Mouse (Mus musculus) embryo, embryonic 10.5 days (tissue): ENCODE measurements around the gene Mut.
A peak's percentile ranks its signal among the peaks of the same experiment; 100 is the strongest.

Experiments
- DNase-seq: peaks from one replicate; pipeline ENCODE4 v3.0.0-alpha.2; 2015; ENCODE audit warnings: low spot score

The Mut gene

DNA sequence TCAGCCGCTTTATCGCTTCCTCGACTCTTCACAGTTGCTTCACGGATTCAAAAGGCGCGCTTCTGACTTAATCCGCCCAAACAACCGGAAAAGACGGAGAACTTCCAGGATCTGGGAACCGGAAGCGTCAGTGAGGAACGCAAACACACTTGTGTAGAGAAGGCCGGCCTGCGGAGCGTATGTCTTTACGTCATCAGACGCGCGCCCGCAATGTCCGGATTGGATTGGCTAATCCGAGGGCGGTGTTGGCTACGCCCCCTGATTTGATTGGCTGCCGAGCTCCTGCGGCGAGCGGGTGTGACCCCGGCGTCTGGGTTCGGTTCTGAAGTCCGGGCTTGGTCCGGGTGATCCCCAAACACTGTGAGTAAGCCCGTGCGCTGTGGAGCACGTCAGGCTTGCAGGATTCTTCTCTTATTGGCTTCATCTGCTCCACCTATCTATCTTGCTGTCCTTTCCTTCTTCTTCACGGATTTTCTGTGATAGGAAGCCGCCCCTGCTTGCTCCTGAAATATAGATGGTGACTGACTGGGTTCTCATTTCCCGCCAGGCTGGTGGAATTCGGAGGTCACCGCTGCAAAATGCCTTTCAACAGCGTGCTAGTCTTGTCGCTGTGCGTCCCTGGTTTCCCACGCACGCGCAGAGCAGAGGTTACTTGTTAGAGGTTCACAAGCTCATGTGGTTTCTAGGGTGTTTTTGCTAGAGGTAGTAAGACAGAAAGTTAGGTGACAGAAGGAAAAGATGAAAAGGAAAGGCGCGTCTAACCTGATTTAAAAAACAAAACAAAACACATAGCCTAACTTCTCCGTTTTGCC is at the start of gene Mut, which contains the start of gene Cenpq:
TSS of gene Mut (plus strand) at position 266 of the 812 bp plus-strand sequence.
TSS of gene Cenpq (minus strand) at position 628 of the 812 bp plus-strand sequence.
- peak; percentile 99 for DNase-seq

DNA sequence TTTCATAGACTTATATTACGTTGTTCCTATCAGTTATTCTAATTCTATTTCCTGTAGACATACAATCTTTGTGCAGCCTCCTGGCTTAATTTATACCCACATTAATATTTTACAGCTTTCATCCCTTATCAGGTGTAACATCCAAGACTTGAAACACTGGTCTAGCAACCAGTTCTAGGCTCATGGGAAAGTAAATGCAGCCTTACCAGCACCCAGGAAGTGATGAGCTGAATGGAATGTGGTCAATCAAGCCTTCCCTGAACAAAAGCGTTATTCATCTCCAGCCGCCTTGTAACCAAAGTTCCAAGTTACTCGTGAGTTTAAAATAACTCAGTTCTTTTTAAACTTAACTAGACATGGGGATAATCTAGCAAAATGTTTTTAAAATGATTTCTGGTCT is 49.3 kb upstream of the Mut start:
- no peak for DNase-seq

DNA sequence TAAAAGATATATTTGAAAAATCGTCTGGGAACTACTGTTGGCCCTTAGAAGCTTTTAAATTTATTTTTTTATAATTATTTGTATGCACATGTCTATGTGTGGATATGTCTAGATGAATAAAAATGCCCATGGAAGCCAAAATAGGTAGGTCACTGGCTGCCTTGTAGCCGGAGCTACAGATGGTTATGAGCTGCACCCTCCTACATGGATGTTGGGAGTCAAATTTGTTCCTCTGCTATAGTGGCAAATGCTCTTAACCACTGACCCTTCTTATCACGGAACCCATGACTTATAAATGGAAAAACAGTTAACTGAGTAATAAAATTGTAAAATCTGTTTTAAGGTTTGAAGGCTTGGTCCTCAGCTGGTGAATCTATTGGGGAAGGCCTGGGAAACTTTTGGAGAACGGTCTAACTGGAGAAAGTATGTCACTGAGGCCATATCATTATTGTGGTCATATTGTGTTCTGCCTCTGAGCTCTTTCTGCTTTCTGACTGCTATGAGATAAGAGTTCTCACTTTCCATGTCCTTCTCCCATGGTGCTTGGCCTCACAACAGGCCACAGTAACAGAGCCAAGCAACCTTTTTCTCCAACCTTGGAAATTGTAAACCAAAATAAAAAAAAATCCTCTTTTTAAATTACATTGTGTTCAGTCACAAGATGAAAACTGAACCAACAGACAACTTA is 46.5 kb upstream of the Mut start:
- no peak for DNase-seq

DNA sequence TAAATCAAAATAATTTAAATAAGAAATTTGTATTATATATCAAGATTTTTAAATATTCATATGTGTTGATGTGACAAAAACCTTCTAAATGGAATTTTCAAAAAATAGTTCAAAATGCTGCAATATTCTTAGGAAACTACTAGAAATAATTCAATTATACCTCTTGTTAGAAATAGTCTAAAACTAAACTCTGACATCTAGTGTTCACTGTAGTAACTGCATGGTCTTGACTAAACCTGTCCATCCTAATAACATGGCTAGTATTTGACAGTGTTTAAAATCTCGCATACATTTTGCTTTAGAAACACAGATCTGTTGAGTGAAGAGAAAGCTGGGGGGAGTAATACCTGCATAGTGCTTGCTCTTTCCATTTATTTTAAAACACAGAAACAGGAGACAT is 37.6 kb upstream of the Mut start:
- peak; percentile 66 for DNase-seq

DNA sequence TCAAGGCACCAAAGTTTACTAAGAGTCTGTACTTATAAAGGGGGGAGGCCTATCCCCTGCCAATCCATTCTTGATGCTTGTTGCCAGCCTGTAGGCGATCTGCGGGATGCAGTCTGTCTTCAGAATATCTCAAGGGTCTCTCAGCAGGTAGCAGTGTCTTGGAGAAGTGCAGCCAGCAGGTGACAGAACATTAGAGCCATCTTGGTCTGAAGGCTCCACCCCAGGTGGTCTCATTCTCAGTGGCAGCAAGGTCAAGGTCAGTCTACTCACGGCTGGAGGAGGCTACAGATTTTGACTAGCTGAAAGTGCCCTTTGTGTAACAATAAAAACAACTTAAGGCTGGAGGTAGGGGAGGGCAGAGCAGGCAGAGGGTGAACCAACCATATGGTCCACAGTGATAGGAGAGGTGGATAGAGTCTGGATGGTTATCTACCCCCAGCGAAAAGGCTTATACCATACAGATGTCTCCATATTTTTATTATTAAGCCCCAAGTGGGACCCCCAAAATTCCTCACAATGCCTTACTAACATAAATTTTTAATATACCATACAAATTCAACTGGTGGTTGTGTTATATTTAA is 34.6 kb upstream of the Mut start:
- DNase-seq: no peak

DNA sequence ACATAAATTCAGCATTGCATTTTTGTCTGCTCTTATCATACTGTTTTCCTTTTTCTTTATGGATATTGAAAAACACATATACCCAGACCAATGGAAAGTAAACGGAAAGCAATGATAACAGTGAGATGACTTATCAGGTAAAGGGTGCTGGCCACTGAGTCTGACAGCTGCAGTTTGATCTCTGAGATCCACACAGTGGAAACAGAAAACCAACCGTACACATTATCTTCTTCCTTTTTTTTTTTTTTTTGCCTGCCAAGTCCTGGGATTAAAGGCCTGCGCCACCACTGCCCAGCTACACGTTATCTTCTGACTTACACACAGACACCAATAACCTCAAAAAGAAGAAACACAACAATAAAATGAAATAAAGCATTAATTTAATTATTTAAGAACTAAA is 31.1 kb upstream of the Mut start:
- DNase-seq: no peak

DNA sequence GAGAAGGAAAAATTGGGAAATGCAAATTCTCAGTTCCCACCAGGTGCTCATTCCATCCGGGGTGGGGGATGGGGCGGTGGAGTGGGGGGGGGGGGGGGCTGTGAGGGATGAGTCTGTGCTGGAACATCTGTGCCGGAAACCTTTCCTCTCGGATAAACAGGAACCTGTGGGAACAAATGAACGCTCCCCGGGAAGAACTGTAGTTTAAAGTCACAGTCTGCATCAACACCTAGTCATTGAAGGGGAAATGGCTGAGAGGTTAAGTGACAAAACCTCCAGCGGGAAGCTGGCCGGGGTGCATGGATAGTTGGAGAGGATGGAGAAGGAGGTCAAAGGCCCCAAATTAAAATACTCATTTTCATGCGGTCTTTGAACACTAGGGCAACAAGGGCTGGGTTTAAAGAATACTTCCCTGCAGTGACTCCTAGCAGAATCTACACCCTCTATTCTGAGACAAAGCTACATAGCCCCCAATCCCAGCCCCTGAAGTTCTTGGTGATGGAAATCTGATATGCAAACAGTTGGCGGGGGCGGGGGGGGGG is 30.4 kb upstream of the Mut start:
- peak; percentile 19 for DNase-seq

DNA sequence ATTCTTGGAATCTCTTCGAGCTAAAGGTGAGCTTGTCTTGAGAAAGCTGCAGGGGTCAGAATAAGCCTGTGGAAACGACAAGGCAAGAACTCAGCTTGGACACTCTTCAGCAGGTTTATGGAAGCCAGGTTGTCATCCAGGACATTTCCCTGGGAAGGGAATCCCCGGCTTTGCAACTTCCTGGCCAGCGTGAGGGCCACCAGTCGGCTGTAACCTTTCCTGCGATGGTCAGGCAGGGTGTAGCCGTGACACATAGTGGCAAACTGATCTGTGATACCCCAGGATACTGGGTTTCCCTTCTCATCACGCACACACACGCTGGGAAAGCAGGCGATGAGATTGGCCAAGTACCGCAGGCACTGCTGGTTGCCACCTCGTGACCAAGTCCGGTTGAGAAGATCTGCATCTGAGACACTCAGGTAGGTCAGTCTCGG is 29.7 kb upstream of the Mut start:
- peak; percentile 13 for DNase-seq

DNA sequence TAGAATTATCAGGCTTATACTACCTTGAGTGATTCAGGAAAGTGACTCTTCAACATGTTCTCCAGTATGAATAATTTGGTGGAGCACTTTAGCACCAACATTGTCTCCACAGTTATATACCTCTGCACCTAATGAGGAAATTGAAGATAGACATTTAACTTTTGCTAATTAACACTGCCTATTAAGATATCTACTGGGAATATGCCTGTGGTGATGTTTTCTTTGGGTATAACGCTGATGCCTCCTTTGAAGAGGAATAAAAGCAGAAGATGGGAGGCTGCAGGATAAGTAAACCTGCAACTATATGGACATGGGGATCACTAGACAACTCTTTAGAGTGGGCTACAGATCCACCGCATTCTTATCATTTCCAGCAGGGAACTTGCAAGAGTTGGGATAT is 20.2 kb upstream of the Mut start, which contains the start of gene Glyatl3:
TSS of gene Glyatl3 (minus strand) at position 101 of the 400 bp plus-strand sequence.
- no peak for DNase-seq

DNA sequence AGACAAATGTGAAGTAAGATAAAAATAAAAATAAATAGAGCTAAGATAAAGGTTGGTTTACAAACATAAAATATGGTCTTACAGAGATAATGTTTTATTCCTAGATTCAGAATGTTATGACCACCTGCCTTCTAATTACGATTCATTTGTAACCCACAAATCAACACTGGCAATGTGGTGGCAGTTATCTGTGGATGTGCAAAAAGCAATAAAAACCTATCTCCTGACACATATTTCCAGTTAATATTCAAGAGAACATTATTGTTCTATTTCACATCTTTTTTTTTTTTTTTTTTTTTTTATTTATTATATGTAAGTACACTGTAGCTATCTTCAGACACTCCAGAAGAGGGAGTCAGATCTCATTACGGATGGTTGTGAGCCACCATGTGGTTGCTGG is 19.0 kb upstream of the Mut start:
- DNase-seq: no peak

DNA sequence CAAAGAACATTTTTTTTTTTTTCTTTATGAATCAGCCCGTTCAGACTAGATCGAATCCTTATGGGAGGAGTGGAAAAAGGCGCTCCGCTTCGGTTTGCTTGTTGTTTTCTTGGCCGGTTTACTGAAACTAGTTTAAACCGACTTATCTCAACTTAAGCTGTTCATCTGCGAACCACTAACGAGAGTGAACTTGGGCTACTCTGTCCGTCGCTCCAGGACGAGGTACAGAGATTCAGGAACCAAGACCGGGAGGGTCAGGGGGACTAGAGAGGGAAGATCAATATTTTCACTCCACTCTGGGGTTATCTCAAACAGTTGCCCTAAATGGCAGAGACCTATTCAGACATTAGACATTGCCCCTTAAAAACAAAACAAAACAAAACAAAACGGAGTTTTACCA is 500 bp upstream of the Mut start:
- peak; percentile 24 for DNase-seq

DNA sequence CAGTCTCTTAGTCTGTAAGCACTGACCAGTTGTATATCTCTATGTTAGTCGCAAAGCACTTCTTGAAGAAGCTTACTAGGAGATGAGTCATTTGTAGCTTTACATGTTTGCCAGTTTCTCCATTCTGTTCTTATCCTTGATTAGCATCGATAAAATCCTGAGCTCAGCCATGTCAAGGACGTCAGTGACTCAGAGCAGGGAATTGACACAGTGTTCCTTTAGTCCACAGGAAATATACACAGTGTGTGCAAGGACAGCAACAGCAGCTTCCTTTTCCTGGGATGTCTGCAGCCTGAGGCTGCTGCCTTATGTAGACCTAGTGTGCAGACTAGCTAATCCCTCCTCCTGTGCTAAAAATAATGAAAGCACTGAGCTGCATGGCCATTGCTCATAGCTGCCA is 14.0 kb downstream of the Mut start:
- DNase-seq: no peak

DNA sequence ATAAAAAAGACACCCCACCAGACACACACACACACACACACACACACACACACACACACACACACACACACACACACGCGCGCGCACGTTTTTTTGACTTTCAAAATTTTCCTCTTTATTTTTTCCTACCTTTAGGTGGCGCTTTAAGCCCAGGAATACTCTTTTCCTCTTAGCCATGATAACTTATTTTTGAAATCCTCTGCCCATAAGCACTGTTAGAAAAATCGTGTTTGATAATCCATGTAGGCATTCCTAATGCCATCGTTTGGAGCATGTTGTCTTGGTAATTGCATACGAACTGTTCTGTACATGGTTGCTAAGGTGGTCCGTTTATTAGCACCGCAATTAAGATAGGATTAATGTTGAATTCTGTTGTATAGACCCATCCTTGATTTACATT is 43.4 kb downstream of the Mut start:
- peak; percentile 38 for DNase-seq

DNA sequence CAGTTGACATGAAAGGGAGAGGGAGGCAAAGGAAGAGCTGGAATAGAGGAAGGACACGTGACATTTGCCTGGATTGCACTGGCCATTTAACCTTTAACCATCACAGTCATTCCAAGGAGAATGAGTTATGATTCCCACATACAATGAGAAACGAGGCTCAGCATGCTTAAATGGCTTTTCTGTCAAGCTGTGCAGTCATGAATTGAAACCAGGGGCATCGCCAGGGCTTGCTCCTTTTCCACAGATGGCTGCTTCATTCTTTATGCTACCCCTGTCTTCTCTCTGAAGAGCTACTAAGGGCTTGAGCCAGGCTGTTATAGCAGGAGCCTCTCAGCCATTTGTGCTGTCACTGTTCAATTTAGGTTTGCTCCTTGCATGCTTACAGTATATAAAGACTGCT is 57.6 kb downstream of the Mut start:
- DNase-seq: peak; percentile 25
